Mouse (Mus musculus) kidney, postnatal 25 days (tissue): ENCODE data around the gene Mast3.

Source experiments
- DNase-seq, 2 experiments: peaks; one replicate each; pipeline ENCODE4 v3.0.0; 2021; ENCODE audit warnings: mixed read lengths in 2 of 2

Mast3 gene

GRCm38 (mm10) chr8:70758616-70759561, 46.0 kb downstream of the Mast3 start:
- DNase-seq, result peak in 1 of 2 experiments; percentile 70

DNA sequence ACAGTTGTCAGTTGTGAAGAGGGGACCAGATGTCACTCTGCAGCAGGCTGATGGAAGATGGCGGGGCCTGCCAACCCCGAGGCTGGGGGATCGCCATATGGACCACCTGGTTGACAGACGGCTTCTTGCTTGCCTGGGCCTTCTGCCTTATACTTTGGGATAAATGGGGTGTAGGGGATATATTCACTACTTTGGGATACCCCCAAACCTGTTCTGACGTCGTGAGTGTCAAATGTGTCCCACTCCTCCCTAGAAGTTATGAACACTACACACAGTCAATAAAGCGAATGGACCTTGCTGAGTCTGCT, 46.6 kb downstream of the Mast3 start:
- peak in 1 of 2 experiments; percentile 36 for DNase-seq

GRCm38 (mm10) chr8:70757523-70758307, 47.1 kb downstream of the Mast3 start:
- DNase-seq, result peak in 1 of 2 experiments; percentile 54

DNA sequence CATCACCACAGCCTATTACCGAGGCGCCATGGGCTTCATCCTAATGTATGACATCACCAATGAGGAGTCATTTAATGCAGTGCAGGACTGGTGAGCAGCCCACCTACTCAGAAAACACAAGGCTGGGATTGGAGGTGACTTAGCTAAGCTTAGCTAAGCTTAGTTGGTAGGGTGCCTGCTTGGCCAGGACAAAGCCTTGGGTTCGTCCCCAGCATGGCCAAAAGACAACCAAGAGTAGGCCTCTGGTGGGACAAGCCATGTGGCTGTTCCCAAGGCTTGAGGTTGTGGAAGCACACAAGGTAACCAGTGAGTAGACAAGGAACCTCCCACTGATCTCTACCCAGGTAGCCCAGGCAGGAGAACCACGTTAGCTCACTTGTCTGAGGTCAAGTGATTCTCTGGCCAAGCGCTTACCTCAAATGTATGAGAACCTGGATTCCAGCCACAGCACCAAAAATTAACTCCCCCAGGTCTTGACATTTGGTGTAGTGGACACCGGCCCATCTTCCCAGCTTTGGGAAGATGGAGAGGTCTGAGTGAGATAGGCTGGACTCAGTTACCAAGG, 48.3 kb downstream of the Mast3 start:
- peak in 1 of 2 experiments; percentile 33 for DNase-seq

DNA sequence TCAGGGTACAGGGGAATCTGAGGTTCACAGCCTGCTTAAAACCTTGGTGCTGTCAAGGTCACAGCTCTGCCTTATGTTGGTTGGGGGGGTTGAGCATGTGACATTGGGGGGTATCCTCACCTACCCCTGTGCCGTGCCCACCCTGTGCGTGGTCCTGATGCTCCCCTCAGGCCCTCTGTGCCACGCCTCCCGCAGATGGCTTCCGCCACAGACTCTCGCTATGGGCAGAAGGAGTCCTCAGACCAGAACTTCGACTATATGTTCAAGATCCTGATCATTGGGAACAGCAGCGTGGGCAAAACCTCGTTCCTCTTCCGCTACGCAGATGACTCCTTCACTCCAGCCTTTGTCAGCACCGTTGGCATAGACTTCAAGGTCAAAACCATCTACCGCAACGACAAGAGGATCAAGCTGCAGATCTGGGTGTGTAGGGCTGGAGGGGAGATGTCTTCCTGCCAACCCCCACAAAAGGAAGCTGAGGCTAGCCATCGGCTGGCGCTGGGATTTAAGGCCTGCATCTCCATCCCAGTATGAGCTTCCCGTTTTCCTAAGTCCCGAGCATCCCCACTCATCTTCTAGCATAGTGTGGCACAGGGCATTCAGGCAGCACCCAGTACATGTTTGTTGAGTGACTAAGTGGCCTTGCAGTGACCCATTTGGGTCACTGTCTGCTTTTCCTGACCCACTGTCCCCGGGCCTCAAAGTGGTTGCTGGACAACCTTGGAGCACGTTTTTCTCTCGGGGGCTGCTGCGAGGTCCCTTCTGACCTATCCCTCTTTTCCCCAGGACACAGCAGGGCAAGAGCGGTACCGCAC, 49.0 kb downstream of the Mast3 start:
- peak in 1 of 2 experiments; percentile 38 for DNase-seq

DNA sequence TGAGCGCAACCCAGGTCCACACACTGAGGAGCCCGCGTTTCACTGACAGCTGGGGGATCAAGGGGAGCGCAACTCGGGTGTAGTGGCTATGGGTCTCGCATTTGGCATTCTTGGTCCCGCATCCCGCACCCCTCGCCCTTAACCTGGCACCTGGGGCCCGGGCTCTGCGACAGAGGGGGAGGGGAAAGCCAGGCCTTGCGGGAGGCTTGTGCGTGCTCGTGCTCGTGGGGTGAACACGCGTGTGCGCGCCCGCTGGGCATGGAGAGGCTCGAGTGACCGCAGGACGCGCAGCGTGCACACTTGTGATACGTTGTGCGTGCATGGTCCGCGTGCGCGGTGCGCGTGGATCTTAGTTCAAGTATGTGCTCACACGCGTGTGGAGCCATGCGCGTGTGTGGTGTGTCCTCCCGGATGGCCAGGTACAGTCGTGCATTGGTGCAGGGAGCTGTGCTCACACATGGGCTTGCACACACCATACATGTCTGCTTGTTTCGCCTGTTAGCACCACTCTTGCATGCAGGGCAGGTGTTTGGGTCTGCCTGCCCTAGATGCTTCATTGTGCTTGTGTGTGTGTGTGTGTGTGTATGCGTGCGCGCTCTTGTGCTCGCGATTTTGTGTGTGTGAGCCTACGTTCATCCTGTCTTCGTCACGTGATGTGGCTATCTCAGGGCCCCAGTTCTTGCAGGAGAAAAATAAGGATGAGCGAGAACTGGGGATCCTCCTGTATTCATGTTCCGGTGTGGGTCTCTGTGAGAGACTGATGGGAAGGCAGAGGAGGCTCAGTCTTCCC, 49.8 kb downstream of the Mast3 start:
- DNase-seq, result peak; percentile 50 to 80

GRCm38 (mm10) chr8:70754043-70754870, 50.6 kb downstream of the Mast3 start, which contains the start of gene Rab3a:
TSS of gene Rab3a (plus strand) at chr8:70754679.
- DNase-seq, result peak; percentile 97 to 100

GRCm38 (mm10) chr8:70753151-70753550, 51.7 kb downstream of the Mast3 start:
- peak; percentile 87 to 95 for DNase-seq

DNA sequence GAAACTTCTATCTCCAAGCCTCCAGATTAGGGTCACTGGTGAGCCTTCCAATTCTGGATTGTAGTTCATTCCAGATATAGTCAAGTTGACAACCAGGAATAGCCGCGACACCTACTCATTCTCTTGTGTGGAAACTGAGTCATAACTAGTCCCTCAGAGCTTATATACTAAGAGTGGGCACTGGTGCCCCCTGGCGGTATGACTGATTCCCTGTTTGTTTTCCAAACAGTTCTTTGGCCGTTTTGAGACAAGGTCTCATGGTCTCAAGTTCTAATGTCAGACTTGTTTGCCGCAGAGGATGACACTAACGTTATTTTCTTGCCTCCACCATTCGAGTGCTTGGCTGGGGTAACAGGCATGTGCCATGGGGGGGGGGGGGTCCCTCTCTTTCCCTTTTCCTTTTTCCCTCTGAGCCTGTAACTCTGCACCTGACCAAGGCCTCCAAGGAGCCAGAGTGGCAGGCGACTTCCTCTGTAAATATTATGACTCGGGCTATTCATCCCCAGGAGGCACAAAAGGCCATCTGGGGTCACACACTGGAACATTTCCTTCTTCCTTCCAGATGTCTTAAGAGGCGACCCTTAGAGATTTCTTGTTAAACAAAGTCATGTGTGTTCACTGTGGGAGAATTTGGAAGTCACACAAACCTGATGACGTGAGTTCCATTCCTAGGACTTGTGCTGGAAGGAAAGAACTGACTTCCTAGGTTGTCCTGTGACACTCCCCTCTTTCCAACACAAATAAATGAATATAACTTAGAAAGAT, 52.7 kb downstream of the Mast3 start:
- DNase-seq, result peak; percentile 89 to 95

DNA sequence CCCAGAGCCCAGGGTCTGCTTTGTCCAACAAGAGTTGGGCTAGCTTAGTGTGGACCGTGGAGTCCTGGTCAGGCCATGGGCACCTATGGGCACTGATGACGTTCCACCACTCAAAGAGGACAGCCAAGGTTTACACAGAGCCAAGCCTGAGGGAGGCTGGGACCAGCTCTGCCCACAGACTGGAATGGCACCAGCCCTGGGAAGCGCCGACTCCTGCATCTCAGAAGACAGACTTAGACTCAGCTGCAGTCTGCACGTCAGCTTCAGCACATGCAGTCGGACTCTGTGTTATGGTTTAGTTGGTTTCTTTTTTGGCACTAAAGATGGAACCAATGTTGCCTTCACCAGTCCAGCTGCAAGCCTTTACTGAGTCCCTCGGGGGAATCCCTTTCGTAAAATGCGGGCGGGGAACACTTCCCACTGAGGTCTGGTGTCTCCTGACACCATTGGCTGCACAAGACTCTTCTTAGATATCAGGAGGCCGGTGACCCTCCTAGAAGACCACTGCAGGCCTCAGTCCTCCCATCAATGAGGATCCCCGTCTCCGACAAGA, 54.6 kb downstream of the Mast3 start:
- DNase-seq, result peak in 1 of 2 experiments; percentile 42

- DNase-seq, result peak in 1 of 2 experiments; percentile 33
These were observed 55.7 kb downstream of the Mast3 start for GRCm38 (mm10) chr8:70749097-70749674.

GRCm38 (mm10) chr8:70748246-70749096, 56.4 kb downstream of the Mast3 start:
- peak in 1 of 2 experiments; percentile 40 for DNase-seq

GRCm38 (mm10) chr8:70747211-70747890, 57.5 kb downstream of the Mast3 start:
- DNase-seq, result peak in 1 of 2 experiments; percentile 34

DNA sequence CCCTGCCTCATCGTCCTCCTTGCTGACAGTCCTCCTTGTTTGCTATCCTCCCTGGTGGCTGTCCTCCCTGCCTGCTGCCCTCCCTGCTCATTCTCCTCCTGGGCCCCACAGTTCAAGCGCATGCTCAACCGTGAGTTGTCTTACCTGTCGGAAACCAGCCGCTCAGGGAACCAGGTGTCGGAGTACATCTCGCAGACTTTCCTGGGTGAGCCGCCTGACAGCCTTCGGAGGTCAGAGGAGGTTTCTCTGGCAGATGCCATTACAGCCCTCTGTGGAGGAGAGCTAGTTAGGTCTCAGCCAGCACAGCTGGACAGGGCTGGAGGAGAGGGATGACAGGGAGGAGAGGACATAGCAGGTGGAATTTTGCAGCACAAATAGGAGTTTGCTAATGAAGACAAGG, 58.2 kb downstream of the Mast3 start:
- peak in 1 of 2 experiments; percentile 36 for DNase-seq

- DNase-seq, result peak in 1 of 2 experiments; percentile 40
These were observed 59.1 kb downstream of the Mast3 start for GRCm38 (mm10) chr8:70745691-70746220.

GRCm38 (mm10) chr8:70744806-70745205, 60.0 kb downstream of the Mast3 start:
- peak in 1 of 2 experiments; percentile 47 for DNase-seq
